Mouse (Mus musculus) retina, embryonic 14.5 days (tissue): ENCODE measurements around the gene Sncg.

ENCODE experiments used
- DNase-seq: peaks from one replicate; pipeline ENCODE4 v3.0.0-alpha.2; 2015; ENCODE audit warnings: low spot score

Gene Sncg

GRCm38 (mm10) chr14:34341993-34342392 is 32.6 kb downstream of the Sncg start:
- DNase-seq, result no peak

- DNase-seq, result no peak
Measured at GRCm38 (mm10) chr14:34339446-34339845, 35.1 kb downstream of the Sncg start.

- DNase-seq, result no peak
Measured at GRCm38 (mm10) chr14:34332476-34332875, 42.1 kb downstream of the Sncg start.

DNA sequence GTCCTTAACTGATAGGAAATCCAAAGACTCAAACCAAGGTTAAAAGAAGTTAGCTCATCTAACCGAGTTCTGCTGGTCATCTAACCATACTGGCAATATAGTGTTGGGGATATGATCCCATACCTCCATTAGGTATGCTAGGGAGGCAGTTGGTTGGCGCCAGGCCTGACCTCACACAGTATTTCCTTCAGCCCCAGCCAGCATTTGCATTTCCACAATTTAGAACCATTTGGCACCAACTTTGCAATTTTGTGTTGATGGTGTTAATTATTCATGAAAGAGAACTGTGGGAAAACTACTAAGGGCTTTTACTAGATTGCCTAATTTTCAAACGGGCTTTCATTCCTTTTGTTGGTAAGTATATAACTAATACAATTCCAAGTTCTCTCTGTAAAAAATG is 42.7 kb downstream of the Sncg start:
- no peak for DNase-seq

DNA sequence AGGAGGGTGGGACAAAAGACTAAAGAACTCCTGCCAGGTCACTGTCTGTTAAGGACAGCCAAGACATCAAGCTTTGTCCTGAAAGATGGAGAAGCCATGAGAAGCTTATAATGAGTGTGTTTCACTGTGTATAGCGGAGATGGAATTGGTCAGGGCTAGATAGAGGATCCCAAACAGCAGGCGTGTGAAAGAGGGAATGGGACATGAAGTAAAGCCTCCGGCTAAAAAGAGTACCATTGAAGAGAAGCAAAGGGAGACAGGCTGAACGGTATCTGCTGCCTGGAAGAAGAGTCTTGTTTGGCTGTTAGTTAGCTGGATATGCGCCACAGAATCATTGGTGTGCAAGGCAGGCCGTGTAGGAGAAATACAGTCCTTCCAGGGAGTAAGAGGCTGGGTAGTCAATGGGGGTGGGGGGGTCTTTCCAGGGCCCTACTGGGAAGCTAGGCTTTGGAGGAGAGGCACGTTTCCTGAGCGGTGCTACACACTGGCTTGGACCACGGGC is 43.9 kb downstream of the Sncg start:
- DNase-seq, result no peak

DNA sequence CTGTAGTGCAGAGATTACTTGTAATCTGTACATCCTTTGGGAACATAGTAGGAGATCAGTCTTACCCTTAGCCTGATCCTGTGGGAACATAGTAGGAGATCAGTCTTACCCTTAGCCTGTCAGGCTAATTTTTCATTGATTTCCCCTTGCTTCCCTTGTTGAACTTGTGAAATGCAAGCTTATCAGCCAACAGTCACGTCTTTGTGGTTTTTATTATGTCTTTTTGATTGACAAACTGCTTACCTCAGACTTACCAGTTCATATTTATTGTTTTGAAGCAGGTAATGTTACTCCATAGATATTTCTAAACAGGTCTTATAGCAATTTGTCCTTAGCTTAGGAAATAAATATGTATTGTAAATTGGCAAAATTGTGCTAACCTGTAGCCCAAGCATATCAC is 47.0 kb downstream of the Sncg start:
- no peak for DNase-seq

GRCm38 (mm10) chr14:34326606-34327005 is 48.0 kb downstream of the Sncg start:
- DNase-seq, result no peak

DNA sequence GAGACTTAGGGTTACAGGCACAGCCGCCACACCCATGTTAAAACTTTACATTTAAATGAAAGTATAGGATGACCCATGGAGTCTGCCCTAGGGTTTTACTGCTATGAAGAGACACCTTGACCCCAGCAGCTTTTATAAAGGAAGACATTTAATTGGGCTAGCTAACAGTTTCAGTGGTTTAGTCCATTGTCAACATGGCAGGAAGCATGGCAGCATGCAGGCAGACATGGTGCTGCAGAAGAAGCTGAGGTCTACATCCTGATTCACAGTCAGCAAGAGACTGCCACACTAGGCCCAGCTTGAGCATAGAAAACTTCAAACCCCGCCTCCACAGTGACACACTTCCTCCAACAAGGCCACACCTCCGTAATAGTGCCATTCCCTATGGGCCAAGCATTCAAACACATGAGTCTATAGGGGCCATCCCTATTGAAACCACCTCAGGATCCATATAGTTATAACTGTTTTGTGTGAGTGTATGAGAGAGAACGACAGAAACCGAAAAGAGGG is 51.0 kb downstream of the Sncg start:
- no peak for DNase-seq
